ENCODE assay signal across 25 mouse cellular contexts in genomic region chr2:172690931-172691651, GRCm38 (mm10).
DNase-seq lines count a peak whose midpoint lies in the region; ATAC-seq lines count a peak whose summit lies in the region.
"Had no signal": no experiment of that assay in that cellular context is flagged by ENCODE, and none has a peak within 500 bp of the region (broad histone marks: within the 10 kb centered on the region; RNA-seq: fewer than 3 reads in every experiment).

No protein-coding gene starts in this region.

- 0 out of 2 replicates have a peak, but pooled peaks cover 6% of the 10 kb centered on the region for H3K4me1 ChIP-seq in forebrain, embryonic 13.5 days
- no peaks in the 10 kb centered on the region for H3K4me1 ChIP-seq in forebrain, embryonic 12.5 days
- no peaks in the 10 kb centered on the region; the same call in 1 of the 2 replicates for H3K4me1 ChIP-seq in neural tube, embryonic 11.5 days (ENCODE audit: control insufficient read depth, insufficient read depth, low read length)
- no peaks in the 10 kb centered on the region for H3K4me1 ChIP-seq in hindbrain, embryonic 14.5 days (replicated peaks; ENCODE audit: control insufficient read depth, insufficient read depth, low read length)
- H3K4me1 ChIP-seq: heart, embryonic 12.5 days; lung, embryonic 15.5 days; megakaryocyte, embryonic 14.5 days; midbrain, embryonic 13.5 days had no signal

- H3K36me3 ChIP-seq in forebrain, embryonic 13.5 days (ENCODE audit: poor library complexity, severe bottlenecking): no peaks in the 10 kb centered on the region
- no peaks in the 10 kb centered on the region for H3K36me3 ChIP-seq in forebrain, embryonic 12.5 days (replicated peaks)
- no peaks in the 10 kb centered on the region for H3K36me3 ChIP-seq in neural tube, embryonic 11.5 days (ENCODE audit: control insufficient read depth, insufficient read depth, low read length)
- no peaks in the 10 kb centered on the region for H3K36me3 ChIP-seq in hindbrain, embryonic 14.5 days (replicated peaks; ENCODE audit: control insufficient read depth, insufficient read depth)
- H3K36me3 ChIP-seq: heart, embryonic 12.5 days; kidney, embryonic 15.5 days; limb, embryonic 12.5 days; lung, embryonic 15.5 days; midbrain, embryonic 13.5 days had no signal

- WGBS in forebrain, embryonic 13.5 days: 45% methylated on average over 9 of the region's 9 CpGs
- WGBS in forebrain, embryonic 12.5 days: 45% methylated on average over 8 of the region's 9 CpGs
- 54% methylated on average over 9 of the region's 9 CpGs for WGBS in neural tube, embryonic 11.5 days
- 25% methylated on average over 8 of the region's 9 CpGs for WGBS in hindbrain, embryonic 14.5 days

- H3K9ac ChIP-seq in forebrain, embryonic 13.5 days: no peak overlapping the region
- no peak overlapping the region for H3K9ac ChIP-seq in forebrain, embryonic 12.5 days
- H3K9ac ChIP-seq in neural tube, embryonic 11.5 days (ENCODE audit: low read length): no peak overlapping the region
- no peak overlapping the region for H3K9ac ChIP-seq in hindbrain, embryonic 14.5 days
- H3K9ac ChIP-seq: heart, embryonic 12.5 days; kidney, embryonic 15.5 days; limb, embryonic 12.5 days; liver, embryonic 14.5 days; lung, embryonic 15.5 days; midbrain, embryonic 13.5 days had no signal

- H3K4me3 ChIP-seq in forebrain, embryonic 13.5 days: no peak overlapping the region
- H3K4me3 ChIP-seq in forebrain, embryonic 12.5 days (replicated peaks): no peak overlapping the region
- H3K4me3 ChIP-seq in neural tube, embryonic 11.5 days (ENCODE audit: low read depth, low read length): no peak overlapping the region
- H3K4me3 ChIP-seq in hindbrain, embryonic 14.5 days (replicated peaks; ENCODE audit: low read length): no peak overlapping the region
- H3K4me3 ChIP-seq: heart, embryonic 12.5 days; kidney, embryonic 15.5 days; limb, embryonic 12.5 days; lung, embryonic 15.5 days; megakaryocyte, embryonic 14.5 days; midbrain, embryonic 13.5 days had no signal

- H3K27ac ChIP-seq in forebrain, embryonic 13.5 days: no peak overlapping the region
- H3K27ac ChIP-seq in forebrain, embryonic 12.5 days: no peak overlapping the region
- no peak overlapping the region for H3K27ac ChIP-seq in neural tube, embryonic 11.5 days (ENCODE audit: low read depth, low read length)
- no peak overlapping the region for H3K27ac ChIP-seq in hindbrain, embryonic 14.5 days
- H3K27ac ChIP-seq: kidney, embryonic 15.5 days; limb, embryonic 12.5 days; liver, embryonic 14.5 days; lung, embryonic 15.5 days; midbrain, embryonic 13.5 days had no signal

- H3K27me3 ChIP-seq in forebrain, embryonic 13.5 days: no peaks in the 10 kb centered on the region
- H3K27me3 ChIP-seq in forebrain, embryonic 12.5 days: no peaks in the 10 kb centered on the region
- no peaks in the 10 kb centered on the region for H3K27me3 ChIP-seq in neural tube, embryonic 11.5 days (ENCODE audit: control insufficient read depth, insufficient read depth, low read length)
- no peaks in the 10 kb centered on the region for H3K27me3 ChIP-seq in hindbrain, embryonic 14.5 days (ENCODE audit: control insufficient read depth, insufficient read depth, low read length)
- H3K27me3 ChIP-seq: kidney, embryonic 15.5 days; limb, embryonic 12.5 days; lung, embryonic 15.5 days; megakaryocyte, embryonic 14.5 days; midbrain, embryonic 13.5 days had no signal

- peak; percentile 61; the same call in 1 of the 2 replicates for ATAC-seq in forebrain, embryonic 13.5 days
- no peak; the same call in 1 of the 2 replicates for ATAC-seq in forebrain, embryonic 12.5 days (ENCODE audit: low FRiP score)
- peak; percentile 28; the same call in 1 of the 2 replicates for ATAC-seq in neural tube, embryonic 11.5 days (ENCODE audit: insufficient read depth, low FRiP score, low TSS enrichment)
- ATAC-seq in hindbrain, embryonic 14.5 days (ENCODE audit: low FRiP score): peak; percentile 65; the same call in 1 of the 2 replicates
- ATAC-seq: CD4-positive, CD25-positive, alpha-beta regulatory T cell, adult 4 months; intestine, postnatal 0 days; midbrain, embryonic 13.5 days had no signal

- H3K4me2 ChIP-seq in forebrain, embryonic 13.5 days: no peak overlapping the region
- H3K4me2 ChIP-seq in forebrain, embryonic 12.5 days: no peak overlapping the region
- H3K4me2 ChIP-seq in neural tube, embryonic 11.5 days (ENCODE audit: low read depth): no peak overlapping the region
- H3K4me2 ChIP-seq in hindbrain, embryonic 14.5 days (replicated peaks): no peak overlapping the region
- H3K4me2 ChIP-seq: heart, embryonic 12.5 days; kidney, embryonic 15.5 days; limb, embryonic 12.5 days; lung, embryonic 15.5 days; midbrain, embryonic 13.5 days had no signal

- no peaks in the 10 kb centered on the region for H3K9me3 ChIP-seq in forebrain, embryonic 13.5 days (replicated peaks)
- H3K9me3 ChIP-seq in forebrain, embryonic 12.5 days: peaks cover 7% of the 10 kb centered on the region; the same call in 1 of the 2 replicates
- no peaks in the 10 kb centered on the region for H3K9me3 ChIP-seq in neural tube, embryonic 11.5 days (ENCODE audit: control insufficient read depth, low read length)
- 0 out of 2 replicates have a peak, but pooled peaks cover 3% of the 10 kb centered on the region for H3K9me3 ChIP-seq in hindbrain, embryonic 14.5 days (ENCODE audit: control insufficient read depth, low read length)
- H3K9me3 ChIP-seq: lung, embryonic 15.5 days; midbrain, embryonic 13.5 days had no signal

- no peak for DNase-seq in neural tube, embryonic 11.5 days (ENCODE audit: low spot score)
- DNase-seq in neural tube, embryonic 10.5 days (ENCODE audit: extremely low spot score, low spot score): no peak
- no peak for DNase-seq in hindbrain, embryonic 14.5 days (ENCODE audit: low spot score)
- DNase-seq in right cerebral cortex, postnatal 10 days (ENCODE audit: low spot score in 2 of 2): no peak
- no peak for DNase-seq in urinary bladder, postnatal 4 days (ENCODE audit: low spot score in 2 of 2)
- DNase-seq: cerebellum, adult 11-12 months; cerebellum, postnatal 14 days; gastrocnemius, postnatal 25 days; heart, adult 18-20 months; heart, postnatal 10 days; kidney, postnatal 4 days; lung, postnatal 36 days; right cerebral cortex, postnatal 25 days; spleen, adult 18-20 months had no signal
